Mouse (Mus musculus) embryonic facial prominence, embryonic 11.5 days (tissue): ENCODE data around the gene Tnfrsf1a. TPM values are rescaled to one million over a fixed set of nuclear protein-coding genes. Genes with fewer than 3 reads are reported as not detected.
"Not testable (repeated sequence)": the region's sequence is repeated elsewhere in the genome, so short reads cannot be mapped to it uniquely, and the experiment has no call there.

ENCODE experiments used
- ATAC-seq: fragments of 200-750 bp; cut with Nextera tagmentation; replicated peaks from 2 replicates; pipeline ENCODE4 v1.8.0; 2017; ENCODE audit warnings: low read depth; ENCODE audit not compliant: insufficient number of reproducible peaks, low FRiP score, low TSS enrichment
- DNase-seq: peaks from one replicate; pipeline ENCODE4 v3.0.0-alpha.2; 2015; ENCODE audit warnings: low spot score
- H3K27ac ChIP-seq: fragments of 300-500 bp; sonication (generic); replicated peaks from 2 replicates; pipeline ENCODE4 v1.5.1; 2014; ENCODE audit warnings: mild to moderate bottlenecking, low read depth, low read length, control low read depth
- H3K27me3 ChIP-seq: fragments of 300-500 bp; sonication (generic); 2 replicates; pipeline ENCODE4 v1.6.1; 2014; ENCODE audit warnings: mild to moderate bottlenecking, low read length, moderate library complexity, mixed read lengths; ENCODE audit not compliant: control insufficient read depth, insufficient read depth
- H3K36me3 ChIP-seq: fragments of 300-500 bp; sonication (generic); replicated peaks from 2 replicates; pipeline ENCODE4 v1.6.1; 2014; ENCODE audit warnings: low read depth, mild to moderate bottlenecking, low read length, moderate library complexity, mixed read lengths; ENCODE audit not compliant: control insufficient read depth, insufficient read depth
- H3K4me1 ChIP-seq: fragments of 300-500 bp; sonication (generic); 2 replicates; pipeline ENCODE4 v1.6.1; 2014; ENCODE audit warnings: low read length, mixed read lengths; ENCODE audit not compliant: control insufficient read depth, insufficient read depth
- H3K4me2 ChIP-seq: fragments of 300-500 bp; sonication (generic); 2 replicates; pipeline ENCODE4 v1.6.1; 2014; ENCODE audit warnings: low read depth, mild to moderate bottlenecking, control low read depth, low read length, moderate library complexity
- H3K4me3 ChIP-seq: fragments of 300-500 bp; sonication (generic); 2 replicates; pipeline ENCODE4 v1.5.1; 2014; ENCODE audit warnings: low read depth, low read length, control low read depth
- H3K9ac ChIP-seq: fragments of 300-500 bp; sonication (generic); replicated peaks from 2 replicates; pipeline ENCODE4 v1.6.1; 2014; ENCODE audit warnings: mild to moderate bottlenecking, control low read depth, low read length
- H3K9me3 ChIP-seq: fragments of 300-500 bp; sonication (generic); replicated peaks from 2 replicates; pipeline ENCODE4 v1.6.1; 2016; ENCODE audit warnings: mild to moderate bottlenecking, low read length, inconsistent platforms, mixed read lengths; ENCODE audit not compliant: control insufficient read depth
- WGBS: fragments of 180-500 bp; shearing (Covaris S2); extraction: QIAGEN DNeasy Blood & Tissue Kit; methylation state at CpG from one replicate; pipeline ENCODE4 v1.1.7; 2014; 5-methylcytosine and 5-hydroxymethylcytosine counted together
- polyA plus RNA-seq: library from polyadenylated mRNA; unstranded; fragments of >200 nt; fragmentation: Nextera tagmentation; extraction: Ambion mirVana; gene quantifications from 2 replicates; pipeline ENCODE4 v1.2.1, GENCODE M21; 2014

Tnfrsf1a gene
- polyA plus RNA-seq, result 36.6 and 39.5 TPM in 2 replicates

GRCm38 (mm10) chr6:125348721-125349574 is at the start of gene Tnfrsf1a:
Gene Tnfrsf1a (plus strand): TSS chr6:125349362.
- Histone ChIP-seq H3K4me2 (peak within 1 kb of the TSS; percentile 93), H3K36me3 (no peaks in the 10 kb centered on the region), H3K27ac (peak within 1 kb of the TSS; percentile 67), H3K27me3 (no peaks in the 10 kb centered on the region), H3K9me3 (no peaks in the 10 kb centered on the region), H3K4me1 (peaks cover under 1% of the 10 kb centered on the region; the same call in 1 of the 2 replicates), H3K4me3 (peak within 1 kb of the TSS; percentile 69), H3K9ac (peak within 1 kb of the TSS; percentile 77)
- ATAC-seq (peak; percentile 24; the same call in 1 of the 2 replicates), DNase-seq (no peak)
- 3% methylated on average over 22 of the region's 22 CpGs for WGBS

- Histone ChIP-seq H3K36me3 (no peaks in the 10 kb centered on the region), H3K9me3 (no peaks in the 10 kb centered on the region), H3K9ac (no peak overlapping the region), H3K4me3 (no peak overlapping the region), H3K27me3 (no peaks in the 10 kb centered on the region), H3K4me1 (no peaks in the 10 kb centered on the region), H3K27ac (no peak overlapping the region), H3K4me2 (no peak overlapping the region)
- ATAC-seq (0 out of 2 replicates have a peak, but pooled peaks have one; percentile 48), DNase-seq (no peak)
- 74% methylated on average over 1 of the region's 1 CpGs for WGBS
Observed at GRCm38 (mm10) chr6:125300982-125301381, 48.2 kb upstream of the Tnfrsf1a start.

GRCm38 (mm10) chr6:125302231-125302982 is 46.8 kb upstream of the Tnfrsf1a start:
- Histone ChIP-seq H3K9ac (no peak overlapping the region), H3K27me3 (no peaks in the 10 kb centered on the region), H3K4me2 (no peak overlapping the region), H3K4me1 (no peaks in the 10 kb centered on the region), H3K9me3 (no peaks in the 10 kb centered on the region), H3K36me3 (no peaks in the 10 kb centered on the region), H3K27ac (no peak overlapping the region), H3K4me3 (no peak overlapping the region)
- WGBS, result 79% methylated on average over 24 of the region's 24 CpGs
- DNase-seq, result no peak
- no peak for ATAC-seq

GRCm38 (mm10) chr6:125303242-125303641 is 45.9 kb upstream of the Tnfrsf1a start:
- H3K36me3 ChIP-seq, result no peaks in the 10 kb centered on the region
- H3K4me2 ChIP-seq, result no peak overlapping the region
- no peaks in the 10 kb centered on the region for H3K27me3 ChIP-seq
- no peak for ATAC-seq
- no peak overlapping the region for H3K9ac ChIP-seq
- no peak overlapping the region for H3K4me3 ChIP-seq
- no peaks in the 10 kb centered on the region for H3K4me1 ChIP-seq
- H3K27ac ChIP-seq, result no peak overlapping the region
- 84% methylated on average over 4 of the region's 4 CpGs for WGBS
- no peak for DNase-seq
- no peaks in the 10 kb centered on the region for H3K9me3 ChIP-seq

GRCm38 (mm10) chr6:125304408-125304807 is 44.8 kb upstream of the Tnfrsf1a start:
- H3K9me3 ChIP-seq, H3K4me2 ChIP-seq, H3K27me3 ChIP-seq, ATAC-seq, DNase-seq, H3K4me1 ChIP-seq, H3K4me3 ChIP-seq, H3K9ac ChIP-seq, H3K36me3 ChIP-seq, H3K27ac ChIP-seq: not testable (repeated sequence)
- 85% methylated on average over 7 of the region's 7 CpGs for WGBS

GRCm38 (mm10) chr6:125305465-125305864 is 43.7 kb upstream of the Tnfrsf1a start:
- Histone ChIP-seq H3K9me3 (no peaks in the 10 kb centered on the region), H3K27ac (no peak overlapping the region), H3K27me3 (no peaks in the 10 kb centered on the region), H3K9ac (no peak overlapping the region), H3K4me1 (no peaks in the 10 kb centered on the region), H3K36me3 (no peaks in the 10 kb centered on the region), H3K4me3 (no peak overlapping the region), H3K4me2 (no peak overlapping the region)
- DNase-seq (no peak), ATAC-seq (no peak)
- 91% methylated on average over 6 of the region's 6 CpGs for WGBS

- DNase-seq (no peak), ATAC-seq (no peak)
- Histone ChIP-seq H3K27me3 (no peaks in the 10 kb centered on the region), H3K9me3 (no peaks in the 10 kb centered on the region), H3K27ac (no peak overlapping the region), H3K36me3 (no peaks in the 10 kb centered on the region), H3K4me2 (no peak overlapping the region), H3K4me1 (no peaks in the 10 kb centered on the region), H3K9ac (no peak overlapping the region), H3K4me3 (no peak overlapping the region)
- 88% methylated on average over 5 of the region's 5 CpGs for WGBS
Observed at GRCm38 (mm10) chr6:125307091-125307490, 42.1 kb upstream of the Tnfrsf1a start.
